Mouse (Mus musculus) olfactory bulb, adult 2 months (tissue): ENCODE data around the gene Abca7. TPM values are rescaled to one million over a fixed set of nuclear protein-coding genes. Genes with fewer than 3 reads are reported as not detected.

Experiments
- H3K27ac ChIP-seq: fragments of 200-500 bp; 2 replicates; pipeline ENCODE4 v1.5.1; 2012; ENCODE audit warnings: low read depth, low read length; ENCODE audit not compliant: insufficient read depth
- H3K4me1 ChIP-seq: fragments of 200-500 bp; 2 replicates; pipeline ENCODE4 v1.6.1; 2012; ENCODE audit warnings: low read length; ENCODE audit not compliant: control insufficient read depth, insufficient read depth
- H3K4me3 ChIP-seq: fragments of 200-500 bp; 2 replicates; pipeline ENCODE4 v1.5.1; 2012; ENCODE audit warnings: mild to moderate bottlenecking, low read depth, low read length, moderate library complexity; ENCODE audit not compliant: insufficient read depth
- CTCF ChIP-seq: fragments of 200-500 bp; IDR thresholded peaks from 2 replicates; pipeline ENCODE4 v1.5.1; 2012; ENCODE audit warnings: low read depth, mild to moderate bottlenecking, low read length, moderate library complexity; ENCODE audit not compliant: insufficient read depth
- POLR2A ChIP-seq: fragments of 200-500 bp; IDR thresholded peaks from 2 replicates; pipeline ENCODE4 v1.6.1; 2012; ENCODE audit warnings: mild to moderate bottlenecking, low read depth, low read length, moderate library complexity; ENCODE audit not compliant: insufficient read depth
- WGBS: fragments of 180-500 bp; shearing (Covaris S2); methylation state at CpG from one replicate; pipeline ENCODE4 v1.1.7; 2018; 5-methylcytosine and 5-hydroxymethylcytosine counted together
- polyA plus RNA-seq: library from polyadenylated mRNA; stranded (reverse); fragments of >200 nt; gene quantifications from 2 replicates; pipeline ENCODE4 v1.2.4, GENCODE M21; 2012; ENCODE audit warnings: low replicate concordance; ENCODE audit not compliant: missing spikeins, insufficient read depth, insufficient read length

Abca7 gene
- polyA plus RNA-seq, 1 experiment = not detected

- no peak overlapping the region for H3K4me3 ChIP-seq
- no peak for TF ChIP-seq CTCF
- TF ChIP-seq POLR2A = no peak
- no peaks in the 10 kb centered on the region for H3K4me1 ChIP-seq
- H3K27ac ChIP-seq = no peak overlapping the region
- WGBS = 74% methylated on average over 20 of the region's 20 CpGs
Observed at GRCm38 (mm10) chr10:80027681-80028520, 31.6 kb downstream of the Abca7 start.

GRCm38 (mm10) chr10:80028521-80028846 lies 32.2 kb downstream of the Abca7 start:
- WGBS = 94% methylated on average over 13 of the region's 13 CpGs
- no peaks in the 10 kb centered on the region for H3K4me1 ChIP-seq
- H3K27ac ChIP-seq = no peak overlapping the region
- no peak overlapping the region for H3K4me3 ChIP-seq
- TF ChIP-seq POLR2A = no peak
- TF ChIP-seq CTCF = no peak

GRCm38 (mm10) chr10:80030191-80030590 lies 33.9 kb downstream of the Abca7 start:
- Histone ChIP-seq H3K27ac (no peak overlapping the region), H3K4me3 (no peak overlapping the region), H3K4me1 (no peaks in the 10 kb centered on the region)
- WGBS = 92% methylated on average over 9 of the region's 9 CpGs
- TF ChIP-seq CTCF (no peak), POLR2A (no peak)

GRCm38 (mm10) chr10:80030736-80031135 lies 34.4 kb downstream of the Abca7 start:
- Histone ChIP-seq H3K4me3 (no peak overlapping the region), H3K4me1 (no peaks in the 10 kb centered on the region), H3K27ac (no peak overlapping the region)
- TF ChIP-seq CTCF (no peak), POLR2A (no peak)
- 85% methylated on average over 17 of the region's 17 CpGs for WGBS

GRCm38 (mm10) chr10:80032799-80033480 lies 36.6 kb downstream of the Abca7 start:
- WGBS = 65% methylated on average over 5 of the region's 5 CpGs
- H3K4me1 ChIP-seq = peaks cover 5% of the 10 kb centered on the region
- no peak overlapping the region for H3K27ac ChIP-seq
- TF ChIP-seq POLR2A = no peak
- no peak for TF ChIP-seq CTCF
- no peak overlapping the region for H3K4me3 ChIP-seq

- Histone ChIP-seq H3K27ac (no peak overlapping the region), H3K4me1 (peaks cover 13% of the 10 kb centered on the region), H3K4me3 (no peak overlapping the region)
- 46% methylated on average over 9 of the region's 9 CpGs for WGBS
- TF ChIP-seq POLR2A = no peak
- no peak for TF ChIP-seq CTCF
Observed at GRCm38 (mm10) chr10:80033511-80034391, 37.5 kb downstream of the Abca7 start.

GRCm38 (mm10) chr10:80035148-80035547 lies 38.9 kb downstream of the Abca7 start:
- Histone ChIP-seq H3K27ac (no peak overlapping the region), H3K4me3 (no peak overlapping the region), H3K4me1 (peaks cover 13% of the 10 kb centered on the region)
- no peak for TF ChIP-seq CTCF
- 75% methylated on average over 8 of the region's 8 CpGs for WGBS

GRCm38 (mm10) chr10:80035686-80036085 lies 39.4 kb downstream of the Abca7 start:
- H3K4me3 ChIP-seq = no peak overlapping the region
- WGBS = 87% methylated on average over 5 of the region's 5 CpGs
- TF ChIP-seq POLR2A (no peak), CTCF (no peak)
- H3K27ac ChIP-seq = no peak overlapping the region
- peaks cover 13% of the 10 kb centered on the region for H3K4me1 ChIP-seq

- Histone ChIP-seq H3K27ac (no peak overlapping the region), H3K4me3 (no peak overlapping the region), H3K4me1 (peaks cover 13% of the 10 kb centered on the region)
- 86% methylated on average over 13 of the region's 13 CpGs for WGBS
- no peak for TF ChIP-seq POLR2A
- no peak for TF ChIP-seq CTCF
Observed at GRCm38 (mm10) chr10:80036832-80037231, 40.5 kb downstream of the Abca7 start.
